Comparison of ENCODE assay signal across 8 mouse cellular contexts in genomic region chr8:77516845-77517244, GRCm38 (mm10). TPM values are rescaled to one million over a fixed set of nuclear protein-coding genes. Genes with fewer than 3 reads are reported as not detected.
DNase-seq lines count a peak whose midpoint lies in the region; ATAC-seq and TF ChIP-seq lines count a peak whose summit lies in the region.

No protein-coding gene starts in this region.

- H3K9me3 ChIP-seq in hindbrain, embryonic 15.5 days, result no peaks in the 10 kb centered on the region
- H3K9me3 ChIP-seq in liver, embryonic 12.5 days (replicated peaks), result no peaks in the 10 kb centered on the region
- H3K9me3 ChIP-seq in stomach, postnatal 0 days (ENCODE audit: control insufficient read depth, low read length), result no peaks in the 10 kb centered on the region

- TF ChIP-seq EP300 in stomach, postnatal 0 days (optimal IDR thresholded peaks at IDR 0.05), result no peak

- H3K4me1 ChIP-seq in hindbrain, embryonic 15.5 days (replicated peaks), result peaks cover 17% of the 10 kb centered on the region
- peaks cover 50% of the 10 kb centered on the region for H3K4me1 ChIP-seq in liver, embryonic 12.5 days
- H3K4me1 ChIP-seq in stomach, postnatal 0 days (replicated peaks; ENCODE audit: control insufficient read depth, insufficient read depth), result peaks cover 2% of the 10 kb centered on the region

- no peak for TF ChIP-seq CTCF in stomach, postnatal 0 days (IDR thresholded peaks at IDR 0.05; ENCODE audit: low read depth)

- DNase-seq in urinary bladder, postnatal 14 days (ENCODE audit: low spot score), result peak; percentile 27
- DNase-seq in urinary bladder, postnatal 4 days (ENCODE audit: low spot score in 2 of 2), result no peak
- peak; percentile 44 for DNase-seq in embryo, embryonic 11 days
- peak; percentile 37 for DNase-seq in stomach, postnatal 0 days (ENCODE audit: low spot score)
- no peak for DNase-seq in left cerebral cortex, adult 8-10 months (ENCODE audit: low spot score in 2 of 2)
- DNase-seq in adrenal gland, adult 2 months, result no peak

- peak overlapping the region; percentile 54 for H3K4me3 ChIP-seq in hindbrain, embryonic 15.5 days
- H3K4me3 ChIP-seq in liver, embryonic 12.5 days, result peak overlapping the region; percentile 84
- H3K4me3 ChIP-seq in stomach, postnatal 0 days (ENCODE audit: low read depth, low read length), result peak overlapping the region; percentile 80

- peaks cover 5% of the 10 kb centered on the region; the same call in 1 of the 2 replicates for H3K27me3 ChIP-seq in hindbrain, embryonic 15.5 days
- H3K27me3 ChIP-seq in liver, embryonic 12.5 days (replicated peaks), result no peaks in the 10 kb centered on the region
- H3K27me3 ChIP-seq in stomach, postnatal 0 days (ENCODE audit: control insufficient read depth, insufficient read depth, low read length), result no peaks in the 10 kb centered on the region

- H3K4me2 ChIP-seq in hindbrain, embryonic 15.5 days, result peak overlapping the region; percentile 96
- peak overlapping the region; percentile 96 for H3K4me2 ChIP-seq in liver, embryonic 12.5 days
- peak overlapping the region; percentile 74 for H3K4me2 ChIP-seq in stomach, postnatal 0 days (replicated peaks; ENCODE audit: low read depth)

- no peak overlapping the region for H3K27ac ChIP-seq in hindbrain, embryonic 15.5 days (replicated peaks)
- peak overlapping the region; percentile 85; the same call in 1 of the 2 replicates for H3K27ac ChIP-seq in liver, embryonic 12.5 days
- H3K27ac ChIP-seq in stomach, postnatal 0 days (replicated peaks), result peak overlapping the region; percentile 92

- WGBS in hindbrain, embryonic 15.5 days, result 6% methylated on average over 10 of the region's 10 CpGs
- WGBS in liver, embryonic 12.5 days (ENCODE audit: insufficient replicate concordance), result 4% methylated on average over 10 of the region's 10 CpGs
- 3% methylated on average over 10 of the region's 10 CpGs for WGBS in stomach, postnatal 0 days

- no peaks in the 10 kb centered on the region for H3K36me3 ChIP-seq in hindbrain, embryonic 15.5 days
- 0 out of 2 replicates have a peak, but pooled peaks cover 2% of the 10 kb centered on the region for H3K36me3 ChIP-seq in liver, embryonic 12.5 days
- H3K36me3 ChIP-seq in stomach, postnatal 0 days (ENCODE audit: control insufficient read depth, insufficient read depth, low read length), result no peaks in the 10 kb centered on the region

- no peak for ATAC-seq in hindbrain, embryonic 15.5 days (ENCODE audit: low FRiP score, low read depth)
- ATAC-seq in liver, embryonic 12.5 days, result no peak
- ATAC-seq in stomach, postnatal 0 days (ENCODE audit: low FRiP score, low TSS enrichment), result no peak

- peak overlapping the region; percentile 56 for H3K9ac ChIP-seq in hindbrain, embryonic 15.5 days
- peak overlapping the region; percentile 83 for H3K9ac ChIP-seq in liver, embryonic 12.5 days
- H3K9ac ChIP-seq in stomach, postnatal 0 days (ENCODE audit: low read length), result peak overlapping the region; percentile 86

RNA-seq across cellular contexts. Expression of gene Arhgap10, which starts 0.9 kb away (rescaled TPM):
- 5.1 and 5.2 TPM in 2 replicates for polyA plus RNA-seq in hindbrain, embryonic 15.5 days (2015; fragmentation: Nextera tagmentation; extraction: Ambion mirVana)
- polyA plus RNA-seq in liver, embryonic 12.5 days (2016; fragmentation: Nextera tagmentation; extraction: Ambion mirVana), result 13.5 and 13.8 TPM in 2 replicates
- polyA plus RNA-seq in stomach, postnatal 0 days (2015; fragmentation: Nextera tagmentation; extraction: Ambion mirVana), result 18.8 TPM in 2 replicates
- 10 to 100 TPM; 41.5 to 46.8 (median 43.3) TPM for total RNA-seq in left cerebral cortex, adult 8-10 months (2022)
- total RNA-seq in adrenal gland, adult 2 months (2021), result 10 to 100 TPM; 16.9 to 29.1 TPM
- polyA plus RNA-seq in adrenal gland, adult 2 months (2012; rRNA removed), result 20.5 and 32.5 TPM in 2 replicates

RNA-seq across cellular contexts. Expression of gene Prmt9, which starts 32.4 kb away (rescaled TPM):
- polyA plus RNA-seq in hindbrain, embryonic 15.5 days (2015; fragmentation: Nextera tagmentation; extraction: Ambion mirVana), result 24.2 and 25.9 TPM in 2 replicates
- 12.7 and 13.1 TPM in 2 replicates for polyA plus RNA-seq in liver, embryonic 12.5 days (2016; fragmentation: Nextera tagmentation; extraction: Ambion mirVana)
- polyA plus RNA-seq in stomach, postnatal 0 days (2015; fragmentation: Nextera tagmentation; extraction: Ambion mirVana), result 9.7 TPM in 2 replicates
- 10 to 100 TPM; 19.0 to 22.5 (median 20.2) TPM for total RNA-seq in left cerebral cortex, adult 8-10 months (2022)
- 10 to 100 TPM; 14.6 to 15.1 TPM for total RNA-seq in adrenal gland, adult 2 months (2021)
- polyA plus RNA-seq in adrenal gland, adult 2 months (2012; rRNA removed), result 8.6 and 11.5 TPM in 2 replicates

Comparison
In these comparisons a context has a peak if more than half of its experiments do, and no peak if none do; other contexts are left out.
1. DNase-seq: peak in urinary bladder, postnatal 14 days (single experiment), embryo, embryonic 11 days (single experiment) and stomach, postnatal 0 days (single experiment); none in urinary bladder, postnatal 4 days (0 of 2), left cerebral cortex, adult 8-10 months (0 of 2) and adrenal gland, adult 2 months (single experiment).
2. Peak in every context shown above with its lines, with median percentiles within 50 percentile points of each other: H3K4me2 ChIP-seq, H3K4me3 ChIP-seq and H3K9ac ChIP-seq.